Mouse (Mus musculus): ENCODE results near the gene Il24. TPM values are rescaled to one million over a fixed set of nuclear protein-coding genes. Genes with fewer than 3 reads are reported as not detected.

The Il24 gene
- total RNA-seq, 2 experiments from 2014 or later, result not detected

- intact Hi-C loops (cut with DNase I), result no loop called here
- no peak for DNase-seq
These were observed 31.5 kb downstream of the Il24 start for GRCm38 (mm10) chr1:130855723-130856122.

- DNase-seq, result no peak
- intact Hi-C loops (cut with DNase I), result no loop called here
These were observed 32.4 kb downstream of the Il24 start for GRCm38 (mm10) chr1:130854819-130855218.

- intact Hi-C loops (cut with DNase I), result no loop called here
- DNase-seq, result no peak
These were observed 36.8 kb downstream of the Il24 start for GRCm38 (mm10) chr1:130850405-130850804.

GRCm38 (mm10) chr1:130849530-130850214 is 37.6 kb downstream of the Il24 start:
- intact Hi-C loops (cut with DNase I), result no loop called here
- DNase-seq, result no peak

- DNase-seq, result no peak
- intact Hi-C loops (cut with DNase I), result no loop called here
These were observed 42.7 kb downstream of the Il24 start for GRCm38 (mm10) chr1:130844516-130844915.

GRCm38 (mm10) chr1:130841621-130842020 is 45.6 kb downstream of the Il24 start:
- DNase-seq, result no peak
- intact Hi-C loops (cut with DNase I), result no loop called here

GRCm38 (mm10) chr1:130840599-130841379 is 46.5 kb downstream of the Il24 start:
- intact Hi-C loops (cut with DNase I), result no loop called here
- no peak for DNase-seq

GRCm38 (mm10) chr1:130838288-130838687 is 49.0 kb downstream of the Il24 start:
- DNase-seq, result no peak
- intact Hi-C loops (cut with DNase I), result no loop called here

GRCm38 (mm10) chr1:130835161-130835936 is 51.9 kb downstream of the Il24 start:
- intact Hi-C loops (cut with DNase I), result no loop called here
- no peak for DNase-seq

GRCm38 (mm10) chr1:130832230-130833149 is 54.8 kb downstream of the Il24 start:
- intact Hi-C loops (cut with DNase I), result no loop called here

More at GRCm38 (mm10) chr1:130832230-130833149, 54.8 kb downstream of the Il24 start:
- DNase-seq, result no peak

Other genes with a start within 250 kb of the Il24 start
- gene C4bp, start 225.8 kb downstream of the Il24 start, total RNA-seq (2021), result not detected
- not detected for gene Gm29427, start 171.7 kb downstream of the Il24 start, total RNA-seq (2021)
- 10 to 100 TPM; 11.1 to 12.0 TPM for gene Yod1, start 170.1 kb downstream of the Il24 start, total RNA-seq (2021)
- 10 to 100 TPM; 52.4 to 53.6 TPM for gene Pfkfb2, start 158.2 kb downstream of the Il24 start, total RNA-seq (2021)
- gene AA986860, start 155.5 kb downstream of the Il24 start, total RNA-seq (2021), result under 1 TPM; 0.30 to 0.38 TPM
- gene Fcamr, start 86.6 kb downstream of the Il24 start, total RNA-seq (2021), result not detected
- not detected for gene Pigr, start 60.8 kb downstream of the Il24 start, total RNA-seq (2021)
- 1 to 10 TPM in 1 of 2 experiments, not detected in 1; 1.1 TPM for gene Fcmr, start 21.8 kb downstream of the Il24 start, total RNA-seq (2021)
- gene Il20, start 24.0 kb upstream of the Il24 start, total RNA-seq (2021), result not detected
- not detected for gene Il19, start 52.7 kb upstream of the Il24 start, total RNA-seq (2021)
- under 1 TPM in 1 of 2 experiments, not detected in 1; 0.26 TPM for gene Il10, start 132.4 kb upstream of the Il24 start, total RNA-seq (2021)
- 10 to 100 TPM; 32.1 to 35.4 TPM for gene Mapkapk2, start 210.4 kb upstream of the Il24 start, total RNA-seq (2021)

Data from left cerebral cortex, postnatal 4 days (tissue).